Mouse (Mus musculus): Measurements from ENCODE around the gene Pdlim7.

The Pdlim7 gene

DNA sequence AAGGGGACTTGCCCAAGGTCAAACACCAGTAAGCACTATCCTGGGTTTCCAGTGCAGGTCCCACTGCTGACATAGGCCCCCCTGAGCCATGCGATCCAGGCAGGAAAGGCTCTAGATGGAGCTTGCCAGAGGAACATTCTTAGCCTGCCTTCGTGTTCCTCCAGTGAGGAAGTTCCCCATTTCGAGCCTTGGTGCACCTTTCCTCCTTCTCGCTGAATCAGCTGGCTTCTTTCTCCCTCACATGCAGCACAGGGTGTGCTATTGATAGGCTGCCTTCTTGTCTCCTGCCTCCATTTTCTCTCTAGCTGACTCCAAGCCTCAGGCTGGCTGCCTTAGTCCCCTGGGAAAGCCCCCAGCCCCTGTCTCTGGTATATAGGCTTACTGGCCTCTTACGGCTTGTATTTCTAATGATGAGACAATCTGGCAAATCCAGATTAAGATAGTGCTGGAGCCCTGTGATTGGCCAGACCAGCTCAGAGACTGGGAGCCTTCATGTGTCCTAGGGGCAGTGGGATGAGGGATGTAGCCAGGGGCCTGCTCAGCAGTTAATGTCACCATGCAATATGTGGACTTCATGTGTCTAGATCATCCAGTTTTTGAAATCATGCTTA is 47.5 kb downstream of the Pdlim7 start:
- no peak for DNase-seq (ENCODE audit: low read depth, low spot score)

DNA sequence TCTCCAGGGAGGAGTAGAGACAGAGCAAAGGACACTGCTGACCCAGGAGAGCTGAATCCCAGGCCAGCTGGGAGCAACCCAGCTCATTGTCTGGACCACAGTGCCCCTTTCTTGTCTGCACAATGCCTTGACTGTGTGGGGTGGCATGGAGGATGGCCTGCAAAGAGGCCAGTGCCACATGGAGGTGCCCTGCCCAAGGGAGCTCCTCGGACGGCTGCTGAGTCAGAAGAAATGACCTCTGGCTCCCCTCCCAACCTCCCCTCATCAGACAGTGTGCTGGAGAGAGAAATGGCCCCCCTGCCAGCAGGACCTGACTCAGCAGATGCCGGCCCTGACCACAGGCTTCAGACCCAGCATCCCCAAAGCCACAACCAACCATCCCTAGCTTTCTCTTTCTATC is 48.3 kb downstream of the Pdlim7 start:
- DNase-seq (ENCODE audit: low read depth, low spot score): no peak

DNA sequence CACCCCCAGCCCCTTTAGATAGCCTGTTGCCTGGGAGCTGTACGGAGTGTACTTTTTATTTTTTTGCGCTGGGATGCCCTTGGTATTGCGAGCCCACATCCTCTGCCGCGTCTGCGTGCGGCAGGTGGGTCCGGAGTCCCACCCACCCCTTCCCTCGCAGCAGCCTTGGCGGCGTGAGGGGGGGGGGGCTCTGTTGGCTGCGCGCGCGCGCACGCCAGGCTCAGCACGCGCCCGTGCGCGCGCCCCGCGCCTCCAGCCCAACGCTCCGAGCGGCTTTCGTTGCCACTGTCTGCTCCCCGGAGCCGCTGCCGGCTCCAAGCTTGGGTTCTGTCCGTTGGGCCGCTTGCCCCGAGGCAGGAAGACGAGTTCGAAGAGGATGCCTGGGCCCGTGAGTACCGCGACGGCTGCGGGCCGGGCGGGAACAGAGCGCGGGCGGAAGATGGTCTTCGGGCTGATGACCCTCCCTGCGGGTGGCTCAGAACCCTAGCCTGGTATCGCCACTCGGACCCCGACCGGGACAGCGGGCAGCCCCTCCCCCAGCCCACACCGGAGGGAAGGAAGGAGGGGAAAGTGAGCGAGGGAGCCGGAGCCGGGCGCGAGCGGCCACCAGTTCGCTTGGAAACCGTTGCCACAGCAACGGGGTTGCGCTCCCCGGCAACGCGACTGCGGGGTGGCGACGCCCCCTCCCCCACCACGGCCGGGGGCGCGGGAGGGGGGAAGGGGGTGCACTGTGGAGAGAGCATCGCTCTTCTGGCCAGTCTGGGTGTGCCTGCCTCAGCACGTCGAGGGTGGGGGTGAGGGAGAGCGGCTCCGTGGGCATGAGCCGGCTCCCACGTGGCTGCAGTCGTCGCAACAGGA is 49.2 kb downstream of the Pdlim7 start, which contains the start of gene Prr7:
Gene Prr7, plus strand, starts transcription at position 241 of the 858 bp plus-strand sequence.
- no peak for DNase-seq (ENCODE audit: low read depth, low spot score)

DNA sequence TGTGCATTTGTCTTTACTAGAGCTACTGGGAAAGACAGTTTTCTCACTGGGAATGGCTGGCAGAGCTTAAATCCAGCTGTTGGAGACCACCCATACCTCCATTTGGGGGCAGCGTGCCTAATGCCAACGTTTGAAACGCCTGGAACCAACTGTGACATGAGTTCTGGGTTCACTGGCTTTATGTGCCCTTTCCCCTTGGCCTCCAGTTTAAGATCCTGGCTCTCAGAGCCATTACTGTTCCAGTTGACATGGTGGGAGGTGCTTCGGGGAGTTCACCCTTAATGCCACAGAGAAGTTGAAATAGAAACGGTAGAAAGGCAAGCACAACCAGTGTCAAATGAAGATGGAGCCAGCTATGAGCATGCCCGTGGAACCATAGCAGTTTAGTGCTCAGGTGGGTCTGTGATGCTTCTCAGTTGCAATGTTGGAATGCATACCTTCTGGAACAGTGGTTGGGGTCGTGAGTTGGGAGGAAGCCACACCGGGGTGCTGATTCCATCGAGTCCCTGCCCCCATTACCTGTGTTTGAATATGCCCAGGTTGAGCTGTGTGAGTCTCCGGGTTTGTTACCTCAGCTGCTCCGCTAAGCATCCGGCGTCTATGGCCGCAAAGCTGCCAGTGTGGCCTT is 50.0 kb downstream of the Pdlim7 start:
- no peak for DNase-seq (ENCODE audit: low read depth, low spot score)

DNA sequence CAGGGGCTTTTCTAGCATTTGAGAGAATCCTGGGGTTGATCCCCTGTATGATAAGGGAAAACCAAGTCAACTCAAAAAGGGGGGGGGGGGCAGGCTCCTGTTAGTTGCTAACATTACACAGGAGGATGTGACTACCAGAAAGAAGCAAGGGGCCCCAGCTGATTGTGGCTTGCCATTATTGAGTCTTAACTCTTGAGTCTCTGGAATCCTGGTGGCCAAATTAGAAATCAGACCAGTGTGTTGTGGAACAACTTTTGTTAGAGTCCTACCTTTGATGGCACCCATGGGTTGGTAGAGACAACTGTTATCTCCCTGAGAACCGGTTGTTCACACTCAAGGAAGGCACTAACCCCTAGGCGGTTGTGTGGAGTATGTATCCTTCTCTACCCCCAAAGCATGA is 50.5 kb downstream of the Pdlim7 start:
- no peak for DNase-seq (ENCODE audit: low read depth, low spot score)

DNA sequence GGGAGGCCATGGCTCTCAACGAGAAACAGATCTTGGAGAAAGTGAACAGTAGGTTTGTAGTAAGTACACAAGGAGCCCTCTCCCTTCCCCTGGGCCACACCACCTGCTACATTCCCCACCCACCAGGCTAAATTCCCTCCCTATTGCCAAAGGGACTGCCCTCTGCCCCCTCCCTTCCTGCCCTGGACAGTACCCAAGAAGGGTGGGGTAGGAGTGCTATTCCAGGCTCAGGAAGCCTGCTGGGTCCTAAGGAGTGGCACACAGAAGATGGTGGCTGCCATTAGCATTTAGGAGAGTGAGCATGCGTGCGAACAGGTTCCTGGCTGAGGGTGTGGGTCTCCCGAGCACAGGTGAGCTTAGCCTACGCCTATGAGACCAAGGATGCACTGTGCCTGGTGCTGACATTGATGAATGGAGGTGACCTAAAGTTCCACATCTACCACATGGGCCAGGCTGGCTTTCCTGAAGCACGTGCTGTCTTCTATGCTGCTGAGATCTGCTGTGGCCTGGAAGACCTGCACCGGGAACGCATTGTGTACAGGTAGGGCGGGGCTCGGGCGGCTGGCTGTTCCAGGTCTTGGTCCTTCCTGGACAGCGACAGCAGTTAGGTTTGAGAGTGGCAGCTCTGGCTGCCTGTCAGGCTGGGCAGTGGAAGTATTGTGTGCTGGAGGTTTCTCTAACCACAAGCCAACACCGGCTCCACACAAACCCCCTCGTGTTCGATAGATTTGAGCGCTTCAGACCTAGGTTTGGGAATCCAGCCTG is 61.5 kb downstream of the Pdlim7 start:
- no peak for DNase-seq (ENCODE audit: low read depth, low spot score)

DNA sequence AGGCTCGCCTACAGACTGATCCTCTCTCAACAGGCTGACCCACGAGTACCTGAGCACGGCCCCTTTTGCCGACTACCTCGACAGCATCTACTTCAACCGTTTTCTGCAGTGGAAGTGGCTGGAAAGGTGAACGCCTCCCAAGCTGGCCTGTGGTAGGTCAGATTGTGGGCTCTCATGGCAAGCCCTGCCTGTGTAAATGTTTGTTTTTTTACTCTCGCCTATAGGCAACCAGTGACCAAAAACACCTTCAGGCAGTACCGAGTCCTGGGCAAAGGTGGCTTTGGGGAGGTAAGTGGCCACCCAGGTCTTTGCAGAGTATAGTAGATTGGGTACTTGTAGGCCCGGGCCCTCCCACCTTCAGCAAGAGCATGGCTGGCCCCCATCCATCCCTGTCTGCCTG is 62.2 kb downstream of the Pdlim7 start:
- DNase-seq (ENCODE audit: low read depth, low spot score): no peak

DNA sequence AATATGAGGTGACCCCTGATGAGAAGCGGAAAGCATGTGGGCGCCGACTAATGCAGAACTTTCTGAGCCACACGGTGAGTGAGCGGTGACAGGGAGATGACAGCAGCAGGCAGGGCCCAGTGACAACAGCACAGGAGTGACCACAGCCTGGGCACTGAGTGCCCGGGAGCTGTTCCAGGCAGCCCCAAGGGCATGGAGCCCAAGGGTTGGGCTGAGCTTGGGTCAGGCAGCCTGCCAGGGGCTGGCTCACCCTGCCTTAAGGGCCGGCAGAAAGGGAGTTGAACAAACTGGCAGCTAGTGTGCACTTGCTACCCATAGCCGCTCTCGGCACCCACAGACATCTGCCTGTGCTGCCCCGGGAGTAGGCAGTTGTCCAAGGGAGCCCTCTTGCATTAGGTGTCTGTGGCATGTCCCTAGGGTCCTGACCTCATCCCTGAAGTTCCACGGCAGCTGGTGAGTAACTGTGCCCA is 62.9 kb downstream of the Pdlim7 start:
- DNase-seq (ENCODE audit: low read depth, low spot score): no peak

DNA sequence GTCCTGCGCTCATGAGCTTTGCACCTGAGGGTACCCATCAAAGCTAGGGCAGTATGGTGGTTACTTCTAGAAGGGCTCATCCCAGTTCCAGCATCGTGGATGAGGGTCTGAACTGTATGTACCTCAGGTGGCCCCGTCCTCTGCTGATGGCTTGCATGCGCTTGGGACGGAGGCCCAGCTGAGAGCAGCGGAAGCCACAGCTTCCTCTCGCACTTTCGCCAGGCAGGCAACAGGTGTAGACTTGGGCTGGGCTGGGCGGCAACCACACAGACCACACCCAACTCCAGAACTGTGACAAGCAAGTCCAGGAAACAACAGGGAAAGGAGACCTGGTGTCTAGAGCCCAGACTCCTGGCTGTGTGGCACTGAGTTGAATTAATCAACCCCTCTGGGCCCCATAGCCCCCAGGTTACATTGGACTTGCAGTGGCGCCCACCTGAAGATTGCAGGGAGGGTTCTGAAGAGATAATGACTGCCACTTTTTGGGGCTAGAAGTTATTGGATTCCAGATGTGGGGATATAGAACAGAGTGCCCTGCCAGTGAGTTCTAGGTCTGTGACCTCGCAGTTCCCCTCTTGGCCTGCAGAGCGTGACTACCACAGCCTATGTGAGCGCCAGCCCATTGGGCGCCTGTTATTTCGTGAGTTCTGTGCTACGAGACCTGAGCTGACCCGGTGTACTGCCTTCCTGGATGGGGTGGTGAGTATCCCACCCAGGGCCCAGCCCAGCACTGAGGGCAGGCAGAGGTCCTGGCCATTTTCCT is 63.6 kb downstream of the Pdlim7 start:
- no peak for DNase-seq (ENCODE audit: low read depth, low spot score)

DNA sequence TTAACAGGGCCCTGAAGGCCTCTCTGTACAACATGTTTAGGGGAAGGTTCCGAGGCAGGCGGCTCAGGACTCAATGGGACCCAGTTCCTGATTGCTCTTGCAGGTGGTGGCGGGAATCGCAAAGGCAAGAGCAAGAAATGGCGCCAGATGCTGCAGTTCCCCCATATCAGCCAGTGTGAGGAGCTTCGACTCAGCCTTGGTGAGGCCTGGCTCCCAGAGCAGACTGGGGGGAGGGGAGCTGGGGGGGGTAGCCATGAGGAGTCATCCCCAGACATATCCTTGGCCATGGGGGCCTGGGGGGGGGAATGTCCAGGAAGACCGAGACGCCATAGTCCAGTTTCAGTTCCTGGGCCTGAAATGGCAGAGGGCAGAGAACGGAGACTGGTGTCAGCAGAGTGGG is 64.3 kb downstream of the Pdlim7 start:
- DNase-seq (ENCODE audit: low read depth, low spot score): no peak

DNA sequence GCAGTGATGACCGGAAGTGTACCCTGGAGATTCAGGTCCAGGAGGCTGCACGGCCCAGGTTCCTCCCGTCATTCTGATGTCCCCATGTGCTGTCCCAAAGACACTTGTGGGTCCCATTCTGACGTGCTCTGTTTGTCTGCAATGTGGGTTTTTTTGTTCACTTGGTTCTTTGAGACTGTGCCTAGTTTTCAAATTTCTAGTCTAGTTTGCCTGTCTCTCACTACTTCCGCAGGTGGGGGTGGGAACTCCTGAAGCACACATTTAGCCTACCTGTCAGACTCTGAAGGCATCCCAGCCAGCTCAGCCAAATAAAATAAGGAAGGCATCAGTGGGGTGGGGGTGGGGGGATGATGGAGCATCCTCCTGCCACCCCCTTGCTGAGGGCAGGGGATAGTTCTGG is 65.3 kb downstream of the Pdlim7 start:
- DNase-seq (ENCODE audit: low read depth, low spot score): no peak

DNA sequence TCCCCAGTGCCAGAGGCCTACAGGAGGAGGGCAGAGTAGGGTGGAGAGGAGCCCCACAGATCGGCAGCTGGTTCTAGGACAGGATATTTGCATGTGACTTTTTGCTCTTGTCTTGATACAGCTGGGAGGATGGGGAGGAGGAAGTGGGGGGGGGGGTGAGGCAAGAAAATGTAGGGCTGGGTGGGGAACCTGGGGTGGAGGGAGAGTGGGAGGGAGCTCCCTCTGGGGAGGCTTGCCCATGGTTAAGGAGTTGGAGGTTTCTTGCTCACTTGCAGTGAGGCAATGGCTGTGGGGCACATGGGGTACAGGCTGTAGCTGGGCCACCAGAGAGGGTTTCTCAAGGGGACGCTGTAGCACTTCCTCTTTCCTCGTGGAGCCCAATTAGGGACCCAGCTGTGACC is 65.9 kb downstream of the Pdlim7 start:
- DNase-seq (ENCODE audit: low read depth, low spot score): no peak

DNA sequence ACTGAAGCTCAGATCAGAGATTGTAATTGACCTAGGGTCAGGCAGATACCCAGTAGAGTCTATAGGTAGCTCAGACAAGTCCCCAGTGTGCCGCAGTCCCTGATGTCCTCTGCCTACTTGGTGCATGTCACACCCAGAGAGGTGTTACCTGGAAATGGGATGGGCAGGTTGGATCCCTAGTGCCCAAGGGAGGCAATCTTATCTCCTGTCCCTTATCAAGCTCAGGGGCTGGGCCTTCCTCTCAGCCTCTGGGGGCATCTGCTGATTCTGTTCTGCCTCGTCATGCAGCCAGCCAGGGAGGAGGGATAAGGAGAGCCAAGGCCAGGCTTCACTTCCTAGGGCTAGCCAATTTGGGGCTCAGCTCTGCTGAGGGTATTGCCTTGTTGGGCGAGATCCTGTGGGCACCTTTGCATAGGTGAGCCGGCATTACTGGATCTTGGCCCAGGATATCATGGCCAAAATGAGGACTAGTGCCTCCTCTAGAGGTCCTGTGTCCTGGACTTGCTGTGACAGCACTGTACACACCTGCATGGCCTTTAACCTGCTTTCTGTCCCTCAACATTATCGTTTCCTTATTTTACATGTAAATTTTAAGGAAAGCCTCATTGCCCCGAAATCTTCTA is 66.9 kb downstream of the Pdlim7 start:
- no peak for DNase-seq (ENCODE audit: low read depth, low spot score)

All from retina, adult 2 months (tissue).